Mouse (Mus musculus) B cell, adult 67 days (primary cell): ENCODE results near the gene Lhx1. TPM values are rescaled to one million over a fixed set of nuclear protein-coding genes. Genes with fewer than 3 reads are reported as not detected.

Experiments used
- total RNA-seq, 2 experiments: library from RNA; stranded (reverse); gene quantifications; 4 replicates each; pipeline ENCODE4 v1.2.4; 2023

The Lhx1 gene
- total RNA-seq = not detected

DNA sequence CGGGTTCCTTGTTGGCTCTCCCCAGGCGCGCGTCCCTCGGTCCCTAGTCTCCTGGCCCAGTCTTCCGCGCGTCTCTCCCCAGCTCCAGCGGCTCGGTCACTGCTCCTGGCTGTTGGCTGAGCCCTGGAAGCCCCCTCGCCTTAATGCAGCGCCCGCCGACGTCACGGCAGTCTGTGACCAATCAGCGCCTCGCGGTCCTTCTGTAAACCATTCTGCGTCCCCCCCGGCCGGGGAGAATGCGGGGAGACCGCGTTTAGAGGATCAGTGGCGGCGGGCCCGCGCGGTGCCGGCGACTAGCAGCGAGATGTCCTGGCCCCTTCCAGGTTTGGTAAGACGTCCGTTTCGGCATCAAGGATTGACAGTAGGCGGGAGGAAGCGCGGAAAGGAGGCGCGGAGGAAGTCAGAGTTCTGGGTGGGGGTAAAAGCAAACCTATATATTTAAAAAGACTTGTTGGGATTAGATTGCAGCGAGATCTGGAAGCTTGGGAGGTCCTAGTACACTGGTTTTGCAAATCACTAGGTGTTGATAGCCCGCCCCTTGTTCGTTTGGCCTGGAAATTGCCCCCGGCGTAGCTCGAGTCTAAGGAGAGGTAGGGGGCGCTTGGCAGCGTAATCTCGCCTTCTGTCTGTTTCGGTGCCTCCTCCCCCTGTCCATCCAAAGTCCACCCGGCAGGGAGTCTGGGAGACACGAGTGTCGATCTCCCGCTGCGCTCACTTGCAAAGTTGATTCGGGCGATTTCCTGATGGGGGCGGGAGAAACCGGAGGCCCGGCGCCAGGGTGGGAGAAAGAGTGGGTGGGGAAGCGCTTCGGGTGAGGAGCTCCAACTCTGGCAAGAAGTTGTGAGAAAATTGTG, at the start of gene Lhx1:
TSS of gene Lhx1 (minus strand) at position 115 of the 854 bp plus-strand sequence.

GRCm38 (mm10) chr11:84513171-84514116, 11.9 kb downstream of the Lhx1 start, which contains the start of gene Aatf:
Gene Aatf, minus strand, starts transcription at chr11:84513522.

Other genes starting within 250 kb of the Lhx1 start
- 10 to 100 TPM; 43.1 to 47.9 TPM for gene Aatf, start 12.0 kb downstream of the Lhx1 start, total RNA-seq